Mouse (Mus musculus) lung, embryonic 16.5 days (tissue): ENCODE measurements around the gene Olfr447. TPM values are rescaled to one million over a fixed set of nuclear protein-coding genes. Genes with fewer than 3 reads are reported as not detected.

Experiments used
- ATAC-seq: fragments of 200-750 bp; cut with Nextera tagmentation; 2 replicates; pipeline ENCODE4 v1.8.0; 2017; ENCODE audit warnings: low read depth, mild to moderate bottlenecking, moderate library complexity
- H3K27ac ChIP-seq: fragments of 300-500 bp; sonication (generic); 2 replicates; pipeline ENCODE4 v1.5.1; 2014; ENCODE audit warnings: mild to moderate bottlenecking, control low read depth, low read length
- H3K27me3 ChIP-seq: fragments of 300-500 bp; sonication (generic); 2 replicates; pipeline ENCODE4 v1.6.1; 2014; ENCODE audit warnings: low read depth, low read length, mixed read lengths; ENCODE audit not compliant: control insufficient read depth, insufficient read depth
- H3K36me3 ChIP-seq: fragments of 300-500 bp; sonication (generic); 2 replicates; pipeline ENCODE4 v1.6.1; 2014; ENCODE audit warnings: low read length; ENCODE audit not compliant: control insufficient read depth, insufficient read depth
- H3K4me1 ChIP-seq: fragments of 300-500 bp; sonication (generic); replicated peaks from 2 replicates; pipeline ENCODE4 v1.6.1; 2014; ENCODE audit warnings: low read length, mixed read lengths; ENCODE audit not compliant: control insufficient read depth, insufficient read depth
- H3K4me2 ChIP-seq: fragments of 300-500 bp; sonication (generic); 2 replicates; pipeline ENCODE4 v1.6.1; 2014; ENCODE audit warnings: low read depth, low read length, control low read depth
- H3K4me3 ChIP-seq: fragments of 300-500 bp; sonication (generic); 2 replicates; pipeline ENCODE4 v1.5.1; 2014; ENCODE audit warnings: mild to moderate bottlenecking, low read length, control low read depth
- H3K9ac ChIP-seq: fragments of 300-500 bp; sonication (generic); 2 replicates; pipeline ENCODE4 v1.6.1; 2014; ENCODE audit warnings: low read length, control low read depth
- H3K9me3 ChIP-seq: fragments of 300-500 bp; sonication (generic); 2 replicates; pipeline ENCODE4 v1.6.1; 2016; ENCODE audit warnings: low read length; ENCODE audit not compliant: control insufficient read depth
- WGBS: fragments of 180-500 bp; shearing (Covaris S2); extraction: QIAGEN DNeasy Blood & Tissue Kit; methylation state at CpG from one replicate; pipeline ENCODE4 v1.1.7; 2014; 5-methylcytosine and 5-hydroxymethylcytosine counted together
- polyA plus RNA-seq: library from polyadenylated mRNA; unstranded; fragments of >200 nt; fragmentation: Nextera tagmentation; extraction: Ambion mirVana; gene quantifications from 2 replicates; pipeline ENCODE4 v1.2.1, GENCODE M21; 2015

Gene Olfr447
- not detected in 2 replicates for polyA plus RNA-seq

DNA sequence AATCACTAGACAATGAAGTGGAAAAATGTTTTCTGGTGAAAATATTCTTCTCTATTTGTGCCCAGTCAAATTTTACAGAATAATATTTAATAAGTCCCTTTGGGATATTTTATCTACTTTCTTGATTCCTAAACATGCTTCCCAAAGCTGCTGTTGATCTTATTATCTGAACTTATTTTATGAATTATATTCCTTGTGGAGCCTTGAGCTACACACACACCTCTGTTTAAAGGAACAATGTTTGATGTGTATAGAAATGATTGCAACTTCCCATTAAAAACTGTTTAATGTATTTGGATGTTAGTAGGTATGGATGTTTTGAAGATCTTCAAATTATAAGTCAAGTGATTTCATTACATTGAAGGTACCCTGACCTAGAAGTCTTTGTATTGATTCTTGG, at the start of gene Olfr447:
Gene Olfr447, plus strand, starts transcription at position 301 of the 400 bp plus-strand sequence.
- no peak within 1 kb of the TSS for H3K4me3 ChIP-seq
- ATAC-seq = no peak
- H3K9ac ChIP-seq = no peak within 1 kb of the TSS
- H3K4me1 ChIP-seq = no peaks in the 10 kb centered on the region
- H3K36me3 ChIP-seq = no peaks in the 10 kb centered on the region
- no peaks in the 10 kb centered on the region for H3K27me3 ChIP-seq
- no peak within 1 kb of the TSS for H3K27ac ChIP-seq
- no peaks in the 10 kb centered on the region for H3K9me3 ChIP-seq
- no peak within 1 kb of the TSS for H3K4me2 ChIP-seq

DNA sequence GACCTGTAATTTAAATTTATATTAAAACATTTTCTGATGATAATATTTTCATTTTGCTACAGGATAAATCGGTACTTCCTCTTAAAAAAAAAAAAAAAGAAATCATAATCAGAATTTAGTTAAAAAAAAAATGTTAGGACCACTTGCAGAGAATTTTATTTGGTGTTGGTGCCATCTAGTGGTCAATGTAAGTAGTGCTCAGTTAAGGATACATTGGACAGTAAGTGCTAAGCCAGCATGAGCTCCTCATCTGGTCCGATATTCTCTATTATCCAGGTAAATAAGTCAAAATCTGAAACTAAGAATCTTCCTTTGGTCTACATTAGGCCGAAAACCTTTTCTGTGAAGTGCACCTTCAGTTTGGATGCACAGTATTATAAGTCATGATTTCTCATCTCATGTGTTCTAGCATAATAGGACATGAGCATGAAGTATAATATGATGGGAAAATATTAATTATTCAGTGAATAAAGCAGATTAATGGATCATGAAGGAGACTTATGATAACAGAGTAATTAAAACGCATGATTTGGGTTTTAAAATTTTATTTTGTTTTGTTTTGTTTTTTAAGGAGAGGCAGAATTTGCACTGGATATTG, 48.4 kb upstream of the Olfr447 start:
- no peak overlapping the region for H3K27ac ChIP-seq
- H3K4me2 ChIP-seq = no peak overlapping the region
- H3K36me3 ChIP-seq = no peaks in the 10 kb centered on the region
- H3K4me3 ChIP-seq = no peak overlapping the region
- no peak for ATAC-seq
- H3K27me3 ChIP-seq = no peaks in the 10 kb centered on the region
- H3K4me1 ChIP-seq = no peaks in the 10 kb centered on the region
- 8% methylated on average over 4 of the region's 4 CpGs for WGBS
- no peaks in the 10 kb centered on the region for H3K9me3 ChIP-seq
- H3K9ac ChIP-seq = no peak overlapping the region

DNA sequence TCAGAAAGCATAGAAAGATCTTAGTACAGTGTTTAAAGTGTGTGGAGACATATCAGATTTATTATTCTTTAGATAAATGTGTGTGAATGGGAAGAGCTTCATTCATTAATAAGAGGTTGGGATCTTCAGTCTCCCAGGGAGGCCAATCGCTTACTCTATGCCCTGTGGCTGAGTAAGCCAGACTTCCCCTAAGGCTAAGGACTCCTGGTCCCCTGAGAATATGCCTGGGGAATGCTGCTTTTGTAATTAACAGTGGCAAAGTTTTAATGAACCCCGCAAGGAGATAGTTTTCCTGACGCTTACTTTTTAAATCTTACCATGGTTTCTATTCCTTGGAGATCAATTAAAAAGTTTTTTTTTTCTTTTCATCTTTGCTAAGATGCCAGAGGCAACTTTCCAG, 39.0 kb upstream of the Olfr447 start:
- H3K4me1 ChIP-seq = no peaks in the 10 kb centered on the region
- 76% methylated on average over 3 of the region's 3 CpGs for WGBS
- H3K4me2 ChIP-seq = no peak overlapping the region
- no peak overlapping the region for H3K27ac ChIP-seq
- no peak for ATAC-seq
- H3K36me3 ChIP-seq = no peaks in the 10 kb centered on the region
- no peaks in the 10 kb centered on the region for H3K27me3 ChIP-seq
- H3K9me3 ChIP-seq = no peaks in the 10 kb centered on the region
- no peak overlapping the region for H3K9ac ChIP-seq
- H3K4me3 ChIP-seq = no peak overlapping the region

DNA sequence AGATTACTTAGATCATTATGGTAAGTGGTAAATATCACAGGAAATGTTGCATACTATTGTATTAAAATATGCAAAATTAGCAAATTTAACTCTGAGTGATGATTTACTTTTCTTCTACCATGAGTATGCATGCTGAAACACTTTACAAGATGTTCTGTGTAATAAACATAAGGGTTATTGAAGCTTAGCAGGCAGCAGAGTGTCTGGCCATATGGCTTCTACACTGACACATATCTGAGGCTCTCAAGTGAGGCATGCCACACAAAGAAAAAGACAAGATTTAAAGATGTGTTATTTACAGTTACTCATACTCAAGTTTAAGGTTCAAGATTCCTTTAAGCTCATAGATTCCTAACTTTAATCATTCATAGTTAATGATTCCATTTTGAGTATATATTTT, 32.4 kb upstream of the Olfr447 start:
- H3K9me3 ChIP-seq = no peaks in the 10 kb centered on the region
- H3K36me3 ChIP-seq = no peaks in the 10 kb centered on the region
- no peaks in the 10 kb centered on the region for H3K27me3 ChIP-seq
- H3K4me1 ChIP-seq = no peaks in the 10 kb centered on the region
- no peak overlapping the region for H3K27ac ChIP-seq
- no peak overlapping the region for H3K4me2 ChIP-seq
- no peak for ATAC-seq
- no peak overlapping the region for H3K9ac ChIP-seq
- no peak overlapping the region for H3K4me3 ChIP-seq

GRCm38 (mm10) chr6:42890141-42890540, 18.5 kb upstream of the Olfr447 start, which contains the start of gene Olfr448:
Gene Olfr448 (plus strand): TSS chr6:42890441.
- Histone ChIP-seq H3K36me3 (no peaks in the 10 kb centered on the region), H3K9ac (no peak within 1 kb of the TSS), H3K4me3 (no peak within 1 kb of the TSS), H3K27me3 (no peaks in the 10 kb centered on the region), H3K4me2 (no peak within 1 kb of the TSS), H3K9me3 (no peaks in the 10 kb centered on the region), H3K27ac (no peak within 1 kb of the TSS), H3K4me1 (no peaks in the 10 kb centered on the region)
- 63% methylated on average over 1 of the region's 1 CpGs for WGBS
- no peak for ATAC-seq

- H3K4me1 ChIP-seq = no peaks in the 10 kb centered on the region
- H3K9me3 ChIP-seq = no peaks in the 10 kb centered on the region
- no peak overlapping the region for H3K4me3 ChIP-seq
- H3K27me3 ChIP-seq = no peaks in the 10 kb centered on the region
- no peak overlapping the region for H3K4me2 ChIP-seq
- 6% methylated on average over 1 of the region's 1 CpGs for WGBS
- no peak overlapping the region for H3K27ac ChIP-seq
- no peaks in the 10 kb centered on the region for H3K36me3 ChIP-seq
- no peak overlapping the region for H3K9ac ChIP-seq
- no peak for ATAC-seq
Observed at GRCm38 (mm10) chr6:42900345-42900744, 8.3 kb upstream of the Olfr447 start.

GRCm38 (mm10) chr6:42921077-42921476, 12.4 kb downstream of the Olfr447 start, which contains the start of gene Olfr446:
Gene Olfr446 (plus strand): TSS chr6:42921377.
- Histone ChIP-seq H3K4me3 (no peak within 1 kb of the TSS), H3K27ac (no peak within 1 kb of the TSS), H3K4me2 (no peak within 1 kb of the TSS), H3K9me3 (no peaks in the 10 kb centered on the region), H3K27me3 (no peaks in the 10 kb centered on the region), H3K36me3 (no peaks in the 10 kb centered on the region), H3K9ac (no peak within 1 kb of the TSS), H3K4me1 (no peaks in the 10 kb centered on the region)
- WGBS = 60% methylated on average over 2 of the region's 2 CpGs
- no peak for ATAC-seq

DNA sequence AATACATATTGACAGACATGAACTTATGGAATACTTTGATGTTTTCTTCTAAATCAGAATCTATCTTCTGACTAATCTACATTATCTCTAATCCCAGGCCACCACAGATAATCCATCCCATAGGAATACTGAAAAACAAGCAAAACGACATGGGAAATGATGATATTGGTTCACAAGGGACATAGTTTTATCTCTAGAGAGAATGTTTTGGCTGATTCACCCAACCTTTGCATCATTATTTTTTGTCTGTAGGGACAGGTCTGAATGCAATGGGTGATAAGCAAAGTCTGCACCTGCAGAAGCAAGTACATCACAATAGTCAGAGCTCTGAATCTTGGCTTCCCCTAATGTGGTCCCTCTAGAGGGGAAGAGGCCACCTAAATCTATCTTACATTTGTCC, 40.1 kb downstream of the Olfr447 start, which contains the start of gene Olfr444:
Gene Olfr444, plus strand, starts transcription at position 301 of the 400 bp plus-strand sequence.
- Histone ChIP-seq H3K27ac (no peak within 1 kb of the TSS), H3K9me3 (no peaks in the 10 kb centered on the region), H3K4me1 (no peaks in the 10 kb centered on the region), H3K36me3 (no peaks in the 10 kb centered on the region), H3K27me3 (no peaks in the 10 kb centered on the region), H3K4me3 (no peak within 1 kb of the TSS), H3K9ac (no peak within 1 kb of the TSS), H3K4me2 (no peak within 1 kb of the TSS)
- no peak for ATAC-seq
- 59% methylated on average over 1 of the region's 1 CpGs for WGBS
